In genomic region chr5:131819251-131819691, GRCm38 (mm10) we compare ENCODE assay signal across 13 mouse cellular contexts.
DNase-seq lines count a peak whose midpoint lies in the region; ATAC-seq and TF ChIP-seq lines count a peak whose summit lies in the region.
"Had no signal": no experiment of that assay in that cellular context is flagged by ENCODE, and none has a peak within 500 bp of the region (broad histone marks: within the 10 kb centered on the region; RNA-seq: fewer than 3 reads in every experiment).

No protein-coding gene starts in this region.

- no peak overlapping the region for H3K4me2 ChIP-seq in lung, embryonic 14.5 days
- H3K4me2 ChIP-seq in liver, embryonic 12.5 days: no peak overlapping the region
- H3K4me2 ChIP-seq: embryonic facial prominence, embryonic 13.5 days; liver, embryonic 13.5 days had no signal

- TF ChIP-seq CTCF in lung, embryonic 14.5 days (IDR thresholded peaks at IDR 0.05; ENCODE audit: low read depth): no peak

- intact Hi-C loops in heart, postnatal 14 days (cut with DNase I): no loop called here

- 0 out of 2 replicates have a peak, but pooled peaks cover 6% of the 10 kb centered on the region for H3K27me3 ChIP-seq in lung, embryonic 14.5 days (ENCODE audit: insufficient read depth, low read length)
- H3K27me3 ChIP-seq in liver, embryonic 12.5 days (replicated peaks): no peaks in the 10 kb centered on the region
- H3K27me3 ChIP-seq: embryonic facial prominence, embryonic 13.5 days; liver, embryonic 13.5 days had no signal

- ATAC-seq in lung, embryonic 14.5 days (ENCODE audit: insufficient read depth): peak; percentile 69
- ATAC-seq in liver, embryonic 12.5 days: no peak

- no peak overlapping the region for H3K4me3 ChIP-seq in lung, embryonic 14.5 days (ENCODE audit: low read depth, low read length)
- no peak overlapping the region for H3K4me3 ChIP-seq in liver, embryonic 12.5 days
- H3K4me3 ChIP-seq: embryonic facial prominence, embryonic 13.5 days; heart, adult 2 months; liver, embryonic 13.5 days had no signal

- peak; percentile 95 for DNase-seq in brain, adult 2 months (ENCODE audit: low read depth, low spot score)
- peak; percentile 71 to 72 for DNase-seq in cerebellum, adult 18-20 months
- peak; percentile 19 to 28 for DNase-seq in heart, postnatal 14 days
- peak; percentile 69 for DNase-seq in lung, embryonic 14.5 days
- no peak for DNase-seq in retina, postnatal 1 day
- DNase-seq in embryo, embryonic 10 days (ENCODE audit: low spot score): no peak
- DNase-seq: adrenal gland, postnatal 14 days; kidney, adult 9 months; liver, embryonic 13.5 days had no signal

- WGBS in lung, embryonic 14.5 days: 54% methylated on average over 15 of the region's 15 CpGs
- 87% methylated on average over 15 of the region's 15 CpGs for WGBS in liver, embryonic 12.5 days (ENCODE audit: insufficient replicate concordance)

- no peaks in the 10 kb centered on the region for H3K36me3 ChIP-seq in lung, embryonic 14.5 days (ENCODE audit: insufficient read depth)
- no peaks in the 10 kb centered on the region for H3K36me3 ChIP-seq in liver, embryonic 12.5 days
- H3K36me3 ChIP-seq: embryonic facial prominence, embryonic 13.5 days; G1E; liver, embryonic 13.5 days had no signal

- peaks cover 7% of the 10 kb centered on the region; the same call in 1 of the 2 replicates for H3K4me1 ChIP-seq in lung, embryonic 14.5 days (ENCODE audit: insufficient read depth)
- peaks cover 18% of the 10 kb centered on the region for H3K4me1 ChIP-seq in liver, embryonic 12.5 days

- no peak overlapping the region for H3K9ac ChIP-seq in lung, embryonic 14.5 days
- no peak overlapping the region for H3K9ac ChIP-seq in liver, embryonic 12.5 days
- H3K9ac ChIP-seq: embryonic facial prominence, embryonic 13.5 days; liver, embryonic 13.5 days had no signal

- no peak overlapping the region for H3K27ac ChIP-seq in lung, embryonic 14.5 days (ENCODE audit: low read depth)
- no peak overlapping the region for H3K27ac ChIP-seq in liver, embryonic 12.5 days
- H3K27ac ChIP-seq: embryonic facial prominence, embryonic 13.5 days; heart, adult 2 months; liver, embryonic 13.5 days had no signal

- H3K9me3 ChIP-seq in lung, embryonic 14.5 days (ENCODE audit: low read depth, low read length): no peaks in the 10 kb centered on the region
- no peaks in the 10 kb centered on the region for H3K9me3 ChIP-seq in liver, embryonic 12.5 days (replicated peaks)
- H3K9me3 ChIP-seq: embryonic facial prominence, embryonic 13.5 days; liver, embryonic 13.5 days had no signal

Comparison
In these comparisons a context has a peak if more than half of its experiments do, and no peak if none do; other contexts are left out.
1. DNase-seq: peak in brain, adult 2 months (single experiment), cerebellum, adult 18-20 months (2 of 2), heart, postnatal 14 days (2 of 2) and lung, embryonic 14.5 days (single experiment); none in retina, postnatal 1 day (single experiment) and embryo, embryonic 10 days (single experiment).